Mouse (Mus musculus) A20 (cell line): ENCODE measurements around the gene Mfge8.

Experiments used
- DNase-seq: peaks from one replicate; pipeline ENCODE4 v3.0.0-alpha.2; 2011; ENCODE audit warnings: low read depth, low spot score

The Mfge8 gene

GRCm38 (mm10) chr7:79130385-79130784 lies 18.5 kb downstream of the Mfge8 start:
- no peak for DNase-seq

GRCm38 (mm10) chr7:79129883-79130282 lies 19.0 kb downstream of the Mfge8 start:
- no peak for DNase-seq

- no peak for DNase-seq
These were observed 25.4 kb downstream of the Mfge8 start for GRCm38 (mm10) chr7:79123465-79123864.

- no peak for DNase-seq
These were observed 35.0 kb downstream of the Mfge8 start for GRCm38 (mm10) chr7:79113848-79114247.

GRCm38 (mm10) chr7:79096492-79096891 lies 52.4 kb downstream of the Mfge8 start:
- DNase-seq: peak; percentile 4

GRCm38 (mm10) chr7:79089111-79089510 lies 59.7 kb downstream of the Mfge8 start:
- DNase-seq: peak; percentile 12
